Mouse (Mus musculus): Measurements from ENCODE around the gene Hist1h2bb.
"Not testable (repeated sequence)": the region's sequence is repeated elsewhere in the genome, so short reads cannot be mapped to it uniquely, and the experiment has no call there.

The Hist1h2bb gene

DNA sequence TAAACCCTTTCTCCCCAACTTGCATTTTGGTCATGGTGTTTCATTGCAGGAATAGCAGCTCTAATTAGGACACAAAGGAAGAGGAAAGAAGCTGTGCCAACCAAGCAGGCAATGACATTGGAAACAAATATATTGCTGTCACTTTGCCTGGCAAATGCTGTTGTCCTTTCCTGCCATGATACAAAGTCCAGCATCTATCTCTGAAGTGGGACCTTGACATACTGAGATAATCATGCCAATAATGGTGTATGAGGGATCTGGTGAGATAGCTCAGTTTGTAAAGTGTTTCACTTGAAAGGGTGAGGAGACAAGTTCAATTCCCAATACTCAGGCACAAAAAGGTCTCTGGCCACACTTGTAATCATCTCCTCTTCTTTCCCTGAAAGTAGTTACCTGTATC is 20.2 kb downstream of the Hist1h2bb start:
- DNase-seq = no peak

DNA sequence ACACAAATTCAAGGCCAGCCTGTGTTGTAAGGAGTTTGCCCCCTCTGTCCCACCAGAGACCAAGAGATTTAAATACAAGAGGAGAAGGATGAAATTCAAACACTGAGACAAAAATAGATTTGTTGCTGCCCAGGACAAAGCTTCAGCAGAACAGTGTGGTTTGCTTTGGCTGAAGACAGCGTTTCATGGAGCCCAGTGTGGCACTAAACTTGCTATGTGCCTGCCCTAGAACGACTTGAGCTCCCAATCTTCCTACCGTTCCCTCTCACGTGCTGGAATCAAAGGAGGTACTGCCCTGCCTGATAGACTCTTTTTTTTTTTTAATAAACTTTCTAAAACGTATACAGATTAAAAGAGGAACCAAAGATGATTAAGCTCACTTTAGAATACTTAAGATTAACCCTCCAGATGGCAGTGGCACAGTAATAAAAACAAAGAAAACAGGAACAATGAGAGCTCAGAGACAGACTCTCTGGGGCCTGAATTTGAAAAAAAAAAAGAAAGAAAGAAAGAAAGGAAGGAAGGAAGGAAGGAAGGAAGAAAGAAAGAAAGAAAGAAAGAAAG is 22.4 kb downstream of the Hist1h2bb start:
- no peak for DNase-seq

DNA sequence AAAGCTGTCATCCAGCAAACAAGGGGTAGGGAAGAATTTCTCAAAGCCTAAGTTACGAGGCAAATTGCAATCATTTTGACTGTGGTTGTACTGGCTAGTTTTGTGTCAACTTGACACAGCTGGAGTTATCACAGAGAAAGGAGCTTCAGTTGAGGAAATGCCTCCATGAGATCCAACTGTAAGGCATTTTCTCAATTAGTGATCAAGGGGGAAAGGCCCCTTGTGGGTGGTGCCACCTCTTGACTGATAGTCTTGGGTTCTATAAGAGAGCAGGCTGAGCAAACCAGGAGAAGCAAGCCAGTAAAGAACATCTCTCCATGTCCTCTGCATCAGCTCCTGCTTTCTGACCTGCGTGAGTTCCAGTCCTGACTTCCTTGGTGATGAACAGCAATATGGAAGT is 23.1 kb downstream of the Hist1h2bb start, which contains the start of gene Trim38:
Gene Trim38 (plus strand): TSS at position 301 of the 400 bp plus-strand sequence.
- DNase-seq = not testable (repeated sequence)

DNA sequence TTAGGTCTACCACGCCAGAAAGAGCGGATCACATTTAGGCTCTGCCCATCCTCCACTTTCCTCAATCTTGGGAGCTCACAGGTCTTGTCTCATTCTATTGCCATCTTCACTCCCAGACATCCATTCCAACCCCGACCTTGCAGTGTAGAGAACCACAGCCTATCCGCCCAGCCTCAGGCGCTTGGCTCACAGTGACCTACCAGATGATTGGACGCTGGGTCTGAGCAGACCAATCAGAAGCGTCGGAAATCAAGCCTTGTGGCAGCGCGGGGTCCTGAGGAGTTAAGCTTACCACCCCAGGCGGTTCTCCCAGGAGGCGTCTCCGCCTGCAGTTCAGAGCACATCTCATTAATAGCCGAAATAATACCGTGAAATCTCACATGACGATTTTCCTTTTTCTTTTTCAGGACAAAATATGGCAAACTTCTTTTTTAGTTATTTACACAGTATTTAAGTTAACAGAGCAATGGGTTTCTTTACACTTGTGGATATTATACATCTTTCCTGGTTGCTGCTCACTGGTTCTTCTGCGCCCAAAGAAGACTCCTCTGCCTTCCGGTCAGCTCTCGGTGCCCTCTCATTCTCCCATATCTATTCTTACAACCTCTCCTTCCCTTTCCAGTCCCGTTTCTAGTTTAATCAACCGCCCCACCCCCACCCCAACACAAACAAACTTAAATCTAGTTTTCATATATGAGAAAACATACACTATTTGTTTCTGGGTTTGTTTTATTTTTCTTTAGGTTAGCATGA is 26.2 kb downstream of the Hist1h2bb start:
- DNase-seq = no peak

DNA sequence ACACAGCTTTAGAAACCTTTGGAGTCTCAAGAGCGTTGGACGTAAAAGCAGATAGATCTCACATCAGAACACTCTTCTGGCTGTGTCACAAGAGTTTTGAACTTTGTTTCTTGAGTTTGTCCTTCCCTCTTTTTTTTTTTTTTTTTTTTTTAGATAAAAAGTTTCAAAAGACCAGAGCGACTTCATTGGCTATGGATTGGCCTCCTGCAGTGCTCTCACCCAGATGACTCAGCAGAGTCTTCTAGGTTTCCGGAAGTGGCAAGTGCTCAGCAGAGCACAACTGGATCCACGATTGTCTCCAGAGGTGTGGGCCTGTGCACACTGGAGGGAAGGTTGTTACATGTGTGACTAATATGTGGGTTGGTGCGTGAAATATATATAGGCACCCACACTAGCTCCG is 31.8 kb downstream of the Hist1h2bb start:
- DNase-seq = no peak

DNA sequence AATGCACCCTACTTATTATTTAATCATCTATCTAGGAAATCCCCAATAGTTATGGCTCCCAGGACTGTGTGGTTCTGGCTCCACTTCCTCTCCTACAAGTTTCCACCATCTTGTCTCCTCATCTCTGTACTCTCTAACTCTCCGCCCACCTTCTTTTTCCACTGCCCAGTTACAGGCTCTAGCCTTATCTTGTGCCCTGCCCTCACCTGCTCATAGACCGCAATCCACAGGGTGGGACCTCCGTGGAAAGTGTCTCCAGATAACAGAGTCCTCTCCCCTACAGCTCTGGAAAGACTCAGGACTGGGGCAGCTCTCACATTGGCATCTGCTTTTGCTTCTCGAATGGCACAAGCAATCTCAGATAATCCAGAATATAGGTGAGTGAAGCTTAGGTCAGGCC is 32.5 kb downstream of the Hist1h2bb start:
- DNase-seq = no peak

DNA sequence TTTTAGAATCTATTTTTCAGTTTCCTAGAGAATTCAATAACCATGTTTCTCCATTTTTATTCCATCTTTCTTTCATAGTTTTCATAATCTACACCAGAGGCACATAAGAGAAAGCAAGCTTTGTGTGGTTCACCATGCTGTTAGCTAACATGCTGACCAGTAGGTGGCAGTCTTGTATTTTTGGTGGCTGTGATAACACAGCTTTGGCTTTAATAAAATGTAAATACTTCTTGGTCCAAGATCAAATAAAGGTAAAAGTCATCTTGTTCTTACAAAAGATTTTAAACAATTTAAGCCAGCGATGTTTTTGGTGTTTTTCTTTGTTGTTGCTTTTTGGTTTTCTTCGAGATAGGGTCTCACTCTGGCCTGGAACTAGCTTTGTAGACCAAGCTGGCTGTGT is 46.0 kb downstream of the Hist1h2bb start:
- DNase-seq = peak; percentile 20 to 25

Data from kidney, adult 8-10 months (tissue).